Mouse (Mus musculus): ENCODE results near the gene Haao. TPM values are rescaled to one million over a fixed set of nuclear protein-coding genes. Genes with fewer than 3 reads are reported as not detected.

Gene Haao
- total RNA-seq, 1 experiment = 0.54 TPM

GRCm38 (mm10) chr17:83786418-83786817 is 61.3 kb downstream of the Haao start:
- peaks cover 0 to 4% of the 10 kb centered on the region in 2 experiments; a peak in 1 of 4 replicates for H3K4me1 ChIP-seq (ENCODE audit: control insufficient read depth in 2 of 2, insufficient read depth in 2 of 2, low read length in 2 of 2, poor library complexity in 1 of 2)
- no peak for TF ChIP-seq MAFK (IDR thresholded peaks at IDR 0.05; ENCODE audit: insufficient read depth, low read depth, low read length)
- no peak for TF ChIP-seq CHD2 (IDR thresholded peaks at IDR 0.05; ENCODE audit: low read depth, low read length)
- no peak for TF ChIP-seq ZNF384 (IDR thresholded peaks at IDR 0.05; ENCODE audit: low read depth, low read length)
- TF ChIP-seq HCFC1 (IDR thresholded peaks at IDR 0.05; ENCODE audit: borderline replicate concordance, insufficient read depth, low read length) = no peak
- TF ChIP-seq ZC3H11A (IDR thresholded peaks at IDR 0.05; ENCODE audit: borderline replicate concordance, low read depth, low read length) = no peak
- H3K27ac ChIP-seq (ENCODE audit: insufficient read depth, low read depth, low read length, poor library complexity, severe bottlenecking) = no peak overlapping the region
- H3K4me3 ChIP-seq (ENCODE audit: insufficient read depth in 1 of 2, low read depth in 1 of 2, low read length in 2 of 2, poor library complexity in 1 of 2, severe bottlenecking in 1 of 2) = no peak overlapping the region
- in situ Hi-C loops (cut with MboI; ENCODE audit: low sequenced_read_pairs in 2 of 2, unreplicated experiment in 2 of 2) = no loop called here
- no peaks in the 10 kb centered on the region for H3K9me3 ChIP-seq (ENCODE audit: control insufficient read depth, insufficient read depth, low read depth, low read length)
- no peak for DNase-seq (ENCODE audit: low read depth, low spot score)
- H3K36me3 ChIP-seq (ENCODE audit: control insufficient read depth, insufficient read depth, low read length, poor library complexity, severe bottlenecking) = peaks cover 27% of the 10 kb centered on the region
- H3K9ac ChIP-seq (ENCODE audit: insufficient read depth, low read depth, low read length, poor library complexity, severe bottlenecking) = no peak overlapping the region

DNA sequence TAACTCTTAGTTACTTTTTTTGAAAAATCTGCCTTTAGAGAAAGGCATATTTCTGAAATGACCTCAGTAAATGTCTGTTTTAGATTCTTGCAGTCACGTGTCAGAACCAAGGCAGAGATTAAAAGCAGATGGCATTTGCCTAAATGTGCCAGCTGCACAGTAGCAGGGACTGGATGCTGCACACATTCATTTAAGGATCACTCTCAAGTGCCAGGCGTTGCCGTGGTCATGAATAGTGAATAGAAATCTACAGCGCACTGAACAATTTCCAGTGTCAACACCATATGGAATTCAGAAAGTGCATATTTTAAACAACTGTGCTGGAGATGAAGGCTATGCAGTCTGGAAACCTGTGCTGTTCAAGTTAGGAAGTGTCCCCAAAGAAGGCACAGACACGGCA is 65.0 kb downstream of the Haao start:
- peaks cover 28% of the 10 kb centered on the region for H3K36me3 ChIP-seq (ENCODE audit: control insufficient read depth, insufficient read depth, low read length, poor library complexity, severe bottlenecking)
- peaks cover 0 to 5% of the 10 kb centered on the region in 2 experiments; a peak in 2 of 4 replicates for H3K4me1 ChIP-seq (ENCODE audit: control insufficient read depth in 2 of 2, insufficient read depth in 2 of 2, low read length in 2 of 2, poor library complexity in 1 of 2)
- no peak overlapping the region for H3K9ac ChIP-seq (ENCODE audit: insufficient read depth, low read depth, low read length, poor library complexity, severe bottlenecking)
- no peaks in the 10 kb centered on the region for H3K9me3 ChIP-seq (ENCODE audit: control insufficient read depth, insufficient read depth, low read depth, low read length)
- no peak overlapping the region for H3K27ac ChIP-seq (ENCODE audit: insufficient read depth, low read depth, low read length, poor library complexity, severe bottlenecking)
- no peak for TF ChIP-seq ZC3H11A (IDR thresholded peaks at IDR 0.05; ENCODE audit: borderline replicate concordance, low read depth, low read length)
- no peak for TF ChIP-seq MAFK (IDR thresholded peaks at IDR 0.05; ENCODE audit: insufficient read depth, low read depth, low read length)
- TF ChIP-seq HCFC1 (IDR thresholded peaks at IDR 0.05; ENCODE audit: borderline replicate concordance, insufficient read depth, low read length) = no peak
- TF ChIP-seq ZNF384 (IDR thresholded peaks at IDR 0.05; ENCODE audit: low read depth, low read length) = no peak
- no peak for TF ChIP-seq CHD2 (IDR thresholded peaks at IDR 0.05; ENCODE audit: low read depth, low read length)
- in situ Hi-C loops (cut with MboI; ENCODE audit: low sequenced_read_pairs in 2 of 2, unreplicated experiment in 2 of 2) = no loop called here
- no peak for DNase-seq (ENCODE audit: low read depth, low spot score)
- no peak overlapping the region for H3K4me3 ChIP-seq (ENCODE audit: insufficient read depth in 1 of 2, low read depth in 1 of 2, low read length in 2 of 2, poor library complexity in 1 of 2, severe bottlenecking in 1 of 2)

Other genes with a start within 250 kb of the Haao start
- gene Kcng3, start 216.1 kb downstream of the Haao start, total RNA-seq (2012; rRNA removed) = 0.98 and 2.4 TPM in 2 replicates
- gene Mta3, start 141.8 kb downstream of the Haao start, total RNA-seq (2012; rRNA removed) = 52.8 and 57.1 TPM in 2 replicates